Mouse (Mus musculus) olfactory bulb, adult 2 months (tissue): ENCODE measurements around the gene Atp13a2.

ENCODE experiments used
- CTCF ChIP-seq: fragments of 200-500 bp; IDR thresholded peaks from 2 replicates; pipeline ENCODE4 v1.5.1; 2012; ENCODE audit warnings: low read depth, mild to moderate bottlenecking, low read length, moderate library complexity; ENCODE audit not compliant: insufficient read depth
- POLR2A ChIP-seq: fragments of 200-500 bp; IDR thresholded peaks from 2 replicates; pipeline ENCODE4 v1.6.1; 2012; ENCODE audit warnings: mild to moderate bottlenecking, low read depth, low read length, moderate library complexity; ENCODE audit not compliant: insufficient read depth

- no peak for TF ChIP-seq POLR2A
- no peak for TF ChIP-seq CTCF
These were observed 65.8 kb downstream of the Atp13a2 start for GRCm38 (mm10) chr4:141052442-141052841.
